Mouse (Mus musculus) bone marrow macrophage, adult 2 months (primary cell): ENCODE results near the gene Comtd1.
A peak's percentile ranks its signal among the peaks of the same experiment; 100 is the strongest.

ENCODE experiments used
- CTCF ChIP-seq: IDR thresholded peaks from 2 replicates; pipeline ENCODE4 v1.5.1; 2012; ENCODE audit warnings: low read depth, mild to moderate bottlenecking, low read length, moderate library complexity
- POLR2A ChIP-seq: IDR thresholded peaks from 2 replicates; pipeline ENCODE4 v1.6.1; 2012; ENCODE audit warnings: mild to moderate bottlenecking, low read depth, low read length, borderline replicate concordance

- TF ChIP-seq CTCF (no peak), POLR2A (peak; percentile 83; the same call in 1 of the 2 replicates)
These were observed 25.9 kb downstream of the Comtd1 start for GRCm38 (mm10) chr14:21822795-21823374.
